Mouse (Mus musculus) embryo, embryonic 11 days (tissue): Measurements from ENCODE around the gene Erg.
A peak's percentile ranks its signal among the peaks of the same experiment; 100 is the strongest.

Experiments used
- DNase-seq: peaks from one replicate; pipeline ENCODE4 v3.0.0-alpha.2; 2015

Gene Erg

GRCm38 (mm10) chr16:95584751-95585528, 1.5 kb downstream of the Erg start:
- no peak for DNase-seq

GRCm38 (mm10) chr16:95579289-95579688, 7.1 kb downstream of the Erg start:
- DNase-seq: no peak

GRCm38 (mm10) chr16:95573163-95573562, 13.2 kb downstream of the Erg start:
- no peak for DNase-seq

GRCm38 (mm10) chr16:95570616-95571015, 15.8 kb downstream of the Erg start:
- DNase-seq: peak; percentile 56

- DNase-seq: no peak
Measured at GRCm38 (mm10) chr16:95556834-95557233, 29.6 kb downstream of the Erg start.

- no peak for DNase-seq
Measured at GRCm38 (mm10) chr16:95553136-95553535, 33.3 kb downstream of the Erg start.

- no peak for DNase-seq
Measured at GRCm38 (mm10) chr16:95552495-95552894, 33.9 kb downstream of the Erg start.

- DNase-seq: no peak
Measured at GRCm38 (mm10) chr16:95550496-95550895, 35.9 kb downstream of the Erg start.

GRCm38 (mm10) chr16:95544753-95545152, 41.6 kb downstream of the Erg start:
- no peak for DNase-seq

GRCm38 (mm10) chr16:95543471-95543870, 42.9 kb downstream of the Erg start:
- DNase-seq: no peak

GRCm38 (mm10) chr16:95535151-95535550, 51.2 kb downstream of the Erg start:
- no peak for DNase-seq

GRCm38 (mm10) chr16:95532387-95533077, 53.9 kb downstream of the Erg start:
- DNase-seq: no peak

GRCm38 (mm10) chr16:95527561-95527960, 58.8 kb downstream of the Erg start:
- no peak for DNase-seq

- DNase-seq: no peak
Measured at GRCm38 (mm10) chr16:95519520-95519919, 66.9 kb downstream of the Erg start.

GRCm38 (mm10) chr16:95506051-95506450, 80.3 kb downstream of the Erg start:
- no peak for DNase-seq

- DNase-seq: no peak
Measured at GRCm38 (mm10) chr16:95496582-95497300, 89.7 kb downstream of the Erg start.

- peak; percentile 42 for DNase-seq
Measured at GRCm38 (mm10) chr16:95494108-95494507, 92.3 kb downstream of the Erg start.

GRCm38 (mm10) chr16:95493336-95493735, 93.1 kb downstream of the Erg start:
- DNase-seq: no peak

- no peak for DNase-seq
Measured at GRCm38 (mm10) chr16:95492146-95492545, 94.2 kb downstream of the Erg start.

- DNase-seq: peak; percentile 33
Measured at GRCm38 (mm10) chr16:95490386-95490785, 96.0 kb downstream of the Erg start.

GRCm38 (mm10) chr16:95487606-95488351, 98.6 kb downstream of the Erg start:
- no peak for DNase-seq

GRCm38 (mm10) chr16:95481176-95481575, 105.2 kb downstream of the Erg start:
- DNase-seq: no peak

GRCm38 (mm10) chr16:95478558-95478957, 107.8 kb downstream of the Erg start:
- DNase-seq: no peak
